Mouse (Mus musculus) bone marrow, adult 2 months (tissue): Measurements from ENCODE around the gene Lsm4.

Source experiments
- CTCF ChIP-seq: fragments of 200-500 bp; IDR thresholded peaks from 2 replicates; pipeline ENCODE4 v1.5.1; 2011; ENCODE audit warnings: low read length, control low read depth; ENCODE audit not compliant: control insufficient read depth, insufficient read depth
- POLR2A ChIP-seq: fragments of 200-500 bp; IDR thresholded peaks from 2 replicates; pipeline ENCODE4 v1.6.1; 2011; ENCODE audit warnings: low read depth, mild to moderate bottlenecking, control low read depth, low read length, borderline replicate concordance; ENCODE audit not compliant: control insufficient read depth

DNA sequence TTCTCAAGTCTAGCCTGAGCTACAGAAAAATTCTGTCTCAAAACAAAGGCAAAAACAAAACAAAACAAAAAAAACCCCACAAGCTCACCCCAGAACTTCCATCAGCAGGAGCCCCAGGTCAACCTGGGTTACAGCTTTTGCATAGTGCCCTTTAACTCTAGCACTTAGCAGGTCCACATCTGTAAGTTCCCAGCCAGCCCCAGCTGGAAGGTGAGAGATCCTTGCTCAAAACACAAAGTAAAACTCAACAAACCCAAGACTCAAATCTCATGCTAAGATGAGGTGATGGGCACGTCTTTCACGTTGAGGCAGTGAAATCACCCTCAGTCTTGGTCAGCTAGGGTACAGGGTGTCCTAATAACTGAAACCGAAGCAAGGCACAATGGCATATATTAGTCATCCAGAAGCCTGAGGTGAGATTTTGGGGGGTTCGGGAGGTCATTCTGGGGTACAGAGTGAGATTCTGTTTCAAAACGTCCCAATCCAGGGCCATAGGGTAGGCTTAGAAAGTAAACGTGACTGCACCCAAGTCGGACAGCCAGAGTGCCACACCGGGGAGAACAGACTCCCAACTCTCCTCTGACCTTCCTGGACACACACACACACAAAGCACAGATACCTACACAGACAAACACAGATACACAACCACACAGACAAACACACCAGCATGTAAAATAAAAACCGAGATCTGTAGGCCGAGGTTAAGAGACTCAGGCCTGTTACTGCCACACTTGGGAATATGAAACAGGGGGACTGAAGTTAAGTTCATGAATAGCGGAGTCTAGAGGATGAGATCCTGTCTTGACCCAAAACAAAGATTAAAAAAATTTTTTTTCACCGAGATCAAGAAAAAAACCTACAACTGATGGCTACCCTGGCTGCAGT is 24.6 kb downstream of the Lsm4 start:
- no peak for TF ChIP-seq POLR2A
- TF ChIP-seq CTCF: no peak
